Mouse (Mus musculus) stomach, postnatal 0 days (tissue): ENCODE measurements around the gene Plcb1.

ENCODE experiments used
- CTCF ChIP-seq: IDR thresholded peaks from 2 replicates; pipeline ENCODE4 v1.5.1; 2016; ENCODE audit warnings: antibody characterized with exemption, low read depth, mild to moderate bottlenecking, moderate library complexity
- EP300 ChIP-seq: optimal IDR thresholded peaks from 2 replicates; pipeline ENCODE3; 2016; ENCODE audit warnings: antibody characterized with exemption

DNA sequence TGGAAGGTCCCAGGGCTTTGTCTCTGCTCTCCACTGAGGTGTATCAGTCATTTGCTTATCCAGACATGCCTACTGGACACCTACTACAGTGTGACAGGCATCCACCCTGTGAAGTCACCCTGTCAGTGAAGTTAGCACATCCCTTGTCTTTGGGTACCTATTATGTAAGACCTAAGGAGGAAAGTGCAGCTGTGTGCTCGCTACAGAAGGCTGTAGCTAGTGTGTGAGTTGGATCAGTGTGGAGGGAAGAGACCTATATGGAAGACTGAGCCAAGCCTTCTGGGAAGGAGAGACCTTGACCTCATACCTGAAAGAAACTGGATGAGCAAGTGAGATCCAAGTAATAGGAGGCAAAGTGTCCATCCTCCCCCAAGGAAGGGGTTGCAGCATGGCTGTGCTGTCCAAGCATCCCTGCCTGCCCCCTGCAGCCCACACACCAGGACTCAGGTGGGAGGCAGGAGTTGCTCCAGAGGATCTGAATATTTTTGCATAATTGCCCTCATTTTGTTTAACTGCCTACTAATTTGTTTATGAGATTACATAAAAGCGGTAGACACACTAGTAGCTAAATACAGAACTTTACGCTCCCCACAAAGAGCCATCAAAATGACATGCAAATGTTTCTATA, 328.7 kb downstream of the Plcb1 start:
- no peak for TF ChIP-seq EP300
- TF ChIP-seq CTCF = no peak
